Mouse (Mus musculus) liver, embryonic 14.5 days (tissue): ENCODE measurements around the gene Ppp2r5d. TPM values are rescaled to one million over a fixed set of nuclear protein-coding genes. Genes with fewer than 3 reads are reported as not detected.

Experiments
- ATAC-seq: fragments of 200-750 bp; cut with Nextera tagmentation; 2 replicates; pipeline ENCODE4 v1.8.0; 2017; ENCODE audit warnings: moderate number of reproducible peaks, mild to moderate bottlenecking, moderate library complexity; ENCODE audit not compliant: insufficient read depth
- DNase-seq, 3 experiments: peaks; one replicate each; pipeline ENCODE4 v3.0.0-alpha.2; 2012 to 2013; ENCODE audit warnings: low read depth in 3 of 3, low spot score in 3 of 3
- H3K27ac ChIP-seq: fragments of 300-500 bp; sonication (generic); 2 replicates; pipeline ENCODE4 v1.5.1; 2014; ENCODE audit warnings: moderate library complexity, mild to moderate bottlenecking, control low read depth, inconsistent platforms
- H3K27me3 ChIP-seq: fragments of 300-500 bp; sonication (generic); 2 replicates; pipeline ENCODE4 v1.6.1; 2014; ENCODE audit warnings: mild to moderate bottlenecking, low read length, moderate library complexity; ENCODE audit not compliant: control insufficient read depth, insufficient read depth
- H3K36me3 ChIP-seq: fragments of 300-500 bp; sonication (generic); replicated peaks from 2 replicates; pipeline ENCODE4 v1.6.1; 2014; ENCODE audit warnings: low read depth; ENCODE audit not compliant: control insufficient read depth, insufficient read depth
- H3K4me1 ChIP-seq, 2 experiments: fragments of 200-500 bp in 1 of 2; fragments of 300-500 bp in 1 of 2; sonication (generic) in 1 of 2; replicated peaks; 2 replicates each; pipeline ENCODE4 v1.6.1; 2012 to 2014; ENCODE audit warnings: antibody characterized with exemption in 1 of 2, inconsistent platforms in 1 of 2, low read length in 1 of 2; ENCODE audit not compliant: control insufficient read depth in 2 of 2, insufficient read depth in 2 of 2
- H3K4me2 ChIP-seq: fragments of 300-500 bp; sonication (generic); 2 replicates; pipeline ENCODE4 v1.6.1; 2014; ENCODE audit warnings: low read depth, mild to moderate bottlenecking, control low read depth, moderate library complexity
- H3K4me3 ChIP-seq, 2 experiments: fragments of 200-500 bp in 1 of 2; fragments of 300-500 bp in 1 of 2; sonication (generic) in 1 of 2; 2 replicates each; pipeline ENCODE4 v1.5.1; 2012 to 2014; ENCODE audit warnings: low read depth in 2 of 2, low read length in 2 of 2, mild to moderate bottlenecking in 2 of 2, control low read depth in 1 of 2, inconsistent platforms in 1 of 2, moderate library complexity in 1 of 2; ENCODE audit not compliant: insufficient read depth in 1 of 2
- H3K9ac ChIP-seq: fragments of 300-500 bp; sonication (generic); replicated peaks from 2 replicates; pipeline ENCODE4 v1.6.1; 2014; ENCODE audit warnings: mild to moderate bottlenecking, control low read depth, moderate library complexity
- H3K9me3 ChIP-seq: fragments of 300-500 bp; sonication (generic); 2 replicates; pipeline ENCODE4 v1.6.1; 2016; ENCODE audit warnings: low read length, mixed read lengths; ENCODE audit not compliant: control insufficient read depth
- CTCF ChIP-seq: IDR thresholded peaks from 2 replicates; pipeline ENCODE4 v1.5.1; 2016; ENCODE audit warnings: antibody characterized with exemption, low read depth, control low read depth
- EP300 ChIP-seq: IDR thresholded peaks from 2 replicates; pipeline ENCODE4 v1.6.1; 2016; ENCODE audit warnings: antibody characterized with exemption, low read depth
- WGBS: fragments of 180-500 bp; shearing (Covaris S2); extraction: QIAGEN DNeasy Blood & Tissue Kit; methylation state at CpG from one replicate; pipeline ENCODE4 v1.1.7; 2014; ENCODE audit not compliant: insufficient replicate concordance; 5-methylcytosine and 5-hydroxymethylcytosine counted together
- polyA plus RNA-seq, 2 experiments: library from polyadenylated mRNA; depleted of rRNA in 1 of 2; stranded (reverse) in 1 of 2; unstranded in 1 of 2; fragments of >200 nt; fragmentation: Nextera tagmentation in 1 of 2; extraction: Ambion mirVana in 1 of 2; gene quantifications; 2 replicates each; pipeline versions ENCODE4 v1.2.1 to v1.2.3; 2012 to 2014

The Ppp2r5d gene
- polyA plus RNA-seq, 2 experiments: 23.6 to 24.1 TPM

DNA sequence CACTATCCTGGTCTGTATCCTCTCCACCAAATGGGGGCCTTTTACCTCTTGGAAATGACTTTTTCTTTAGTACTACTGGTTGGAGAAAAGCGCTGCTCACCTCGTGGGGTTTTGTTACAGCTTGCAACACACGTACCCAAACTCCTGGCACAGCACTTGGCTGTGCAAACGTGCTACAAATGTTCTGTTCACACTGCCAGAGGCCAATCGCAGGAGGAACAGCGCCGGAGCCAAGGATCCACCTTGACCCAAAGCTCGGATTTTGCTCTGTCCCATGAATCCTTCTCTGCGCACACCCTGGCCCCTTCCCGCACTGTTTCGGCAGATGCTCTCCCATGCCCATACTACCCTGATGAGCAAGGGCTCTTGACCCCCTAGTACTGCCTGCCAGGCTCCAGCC lies 23.6 kb upstream of the Ppp2r5d start:
- H3K36me3 ChIP-seq: peaks cover 2% of the 10 kb centered on the region; the same call in 1 of the 2 replicates
- TF ChIP-seq CTCF (no peak), EP300 (no peak)
- H3K27me3 ChIP-seq: no peaks in the 10 kb centered on the region; the same call in 1 of the 2 replicates
- H3K4me3 ChIP-seq: peak overlapping the region in 1 of 2 experiments; percentile 1; a peak in 2 of 4 replicates
- H3K4me2 ChIP-seq: peak overlapping the region; percentile 26
- no peak for ATAC-seq
- 53% methylated on average over 11 of the region's 11 CpGs for WGBS
- no peak for DNase-seq
- H3K27ac ChIP-seq: no peak overlapping the region
- H3K9ac ChIP-seq: no peak overlapping the region
- no peaks in the 10 kb centered on the region for H3K4me1 ChIP-seq
- H3K9me3 ChIP-seq: no peaks in the 10 kb centered on the region

DNA sequence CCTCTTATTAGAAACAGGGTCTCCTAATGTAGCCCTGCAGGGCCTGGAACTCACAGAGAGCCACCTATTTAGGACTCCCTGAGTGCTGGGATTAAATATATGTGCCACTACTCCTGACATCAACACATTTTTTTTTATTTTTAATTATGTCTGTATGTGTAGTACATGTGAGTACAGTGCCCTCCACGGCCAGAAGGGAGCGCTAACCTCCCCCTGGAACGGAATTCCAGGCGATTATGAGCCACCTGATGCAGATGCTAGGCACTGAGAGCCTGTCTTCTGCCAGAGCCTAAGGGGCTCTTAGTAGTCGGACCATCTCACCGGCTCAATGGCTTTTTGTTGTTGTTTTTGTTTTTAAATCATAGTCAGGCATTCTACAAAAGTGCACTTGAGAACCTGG lies 23.1 kb upstream of the Ppp2r5d start:
- H3K4me1 ChIP-seq: no peaks in the 10 kb centered on the region
- H3K9ac ChIP-seq: no peak overlapping the region
- no peak overlapping the region for H3K27ac ChIP-seq
- no peak overlapping the region for H3K4me2 ChIP-seq
- 38% methylated on average over 6 of the region's 6 CpGs for WGBS
- no peaks in the 10 kb centered on the region for H3K9me3 ChIP-seq
- H3K36me3 ChIP-seq: peaks cover 2% of the 10 kb centered on the region; the same call in 1 of the 2 replicates
- no peak for DNase-seq
- TF ChIP-seq CTCF (peak; percentile 62), EP300 (no peak)
- no peaks in the 10 kb centered on the region; the same call in 1 of the 2 replicates for H3K27me3 ChIP-seq
- H3K4me3 ChIP-seq: no peak overlapping the region
- ATAC-seq: no peak

DNA sequence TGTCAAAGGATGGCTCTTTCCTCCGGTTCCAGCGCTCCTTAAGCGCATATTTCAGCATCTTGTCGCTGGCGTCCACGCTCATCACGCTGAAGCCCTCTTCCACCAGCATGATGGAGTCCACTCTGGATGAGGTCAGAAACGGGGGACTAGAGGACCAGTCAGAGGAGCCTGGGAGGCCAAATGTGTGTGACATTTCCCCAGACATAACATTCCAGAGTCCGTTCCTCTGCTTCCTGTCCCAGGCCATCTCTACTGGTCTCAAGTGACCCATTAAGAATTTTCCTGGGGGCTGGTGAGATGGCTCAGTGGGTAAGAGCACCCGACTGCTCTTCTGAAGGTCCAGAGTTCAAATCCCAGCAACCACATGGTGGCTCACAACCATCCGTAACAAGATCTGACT lies 22.4 kb upstream of the Ppp2r5d start:
- no peak overlapping the region for H3K27ac ChIP-seq
- no peaks in the 10 kb centered on the region for H3K9me3 ChIP-seq
- no peak overlapping the region for H3K4me3 ChIP-seq
- no peak for ATAC-seq
- H3K9ac ChIP-seq: no peak overlapping the region
- H3K36me3 ChIP-seq: peaks cover 2% of the 10 kb centered on the region; the same call in 1 of the 2 replicates
- TF ChIP-seq EP300 (no peak), CTCF (no peak)
- WGBS: 80% methylated on average over 11 of the region's 11 CpGs
- H3K4me2 ChIP-seq: no peak overlapping the region
- no peaks in the 10 kb centered on the region; the same call in 1 of the 2 replicates for H3K27me3 ChIP-seq
- no peak for DNase-seq
- H3K4me1 ChIP-seq: no peaks in the 10 kb centered on the region

DNA sequence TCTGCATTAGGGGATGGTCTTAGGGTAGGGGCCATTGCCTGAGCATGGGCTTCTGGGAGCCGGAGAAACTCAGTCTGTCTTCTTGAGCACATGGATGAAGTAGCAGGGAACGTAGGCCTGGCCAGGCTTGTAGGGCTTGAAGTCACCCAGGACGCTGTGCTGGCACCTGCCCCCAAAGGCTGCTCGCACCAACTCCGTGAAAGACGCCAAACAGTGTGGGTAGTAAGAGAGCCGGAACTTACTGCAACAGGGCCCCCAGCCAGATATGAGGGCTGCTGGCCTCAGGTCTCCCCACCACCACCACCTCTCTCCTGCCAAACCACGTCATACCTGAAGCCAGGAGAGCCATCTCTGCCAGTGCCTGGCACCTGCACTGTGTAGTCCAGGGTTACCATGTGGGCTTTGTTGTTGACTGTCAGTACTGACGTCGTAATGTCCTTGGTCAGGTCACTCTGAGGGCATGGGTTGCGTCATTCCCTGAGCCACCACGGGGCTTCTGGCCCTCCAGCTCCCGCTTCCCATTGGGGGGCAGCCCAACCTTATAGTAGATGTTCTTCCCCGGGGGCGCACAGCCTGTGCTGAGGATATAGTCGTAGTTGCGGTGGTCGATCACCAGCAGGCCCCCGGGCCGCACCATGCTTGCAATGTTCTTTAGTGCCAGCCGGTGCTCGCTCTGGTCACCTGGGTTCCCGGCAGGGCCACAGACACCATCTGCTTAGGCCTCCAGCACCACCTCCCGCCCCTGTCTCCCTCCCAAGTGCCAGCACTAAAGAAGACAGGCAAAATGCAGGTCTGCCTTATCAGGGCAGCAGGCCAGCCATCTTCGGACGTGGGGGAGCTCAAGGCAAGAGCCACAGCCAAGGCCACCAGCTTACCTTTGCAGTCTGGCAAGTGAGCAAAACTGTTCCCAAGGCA lies 21.1 kb upstream of the Ppp2r5d start:
- no peak for TF ChIP-seq CTCF
- no peak for TF ChIP-seq EP300
- WGBS: 76% methylated on average over 26 of the region's 26 CpGs
- Histone ChIP-seq H3K36me3 (peaks cover 2% of the 10 kb centered on the region; the same call in 1 of the 2 replicates), H3K4me1 (no peaks in the 10 kb centered on the region), H3K4me2 (no peak overlapping the region), H3K27ac (no peak overlapping the region), H3K27me3 (no peaks in the 10 kb centered on the region; the same call in 1 of the 2 replicates), H3K9me3 (no peaks in the 10 kb centered on the region), H3K4me3 (no peak overlapping the region), H3K9ac (no peak overlapping the region)
- no peak for ATAC-seq
- DNase-seq: no peak

DNA sequence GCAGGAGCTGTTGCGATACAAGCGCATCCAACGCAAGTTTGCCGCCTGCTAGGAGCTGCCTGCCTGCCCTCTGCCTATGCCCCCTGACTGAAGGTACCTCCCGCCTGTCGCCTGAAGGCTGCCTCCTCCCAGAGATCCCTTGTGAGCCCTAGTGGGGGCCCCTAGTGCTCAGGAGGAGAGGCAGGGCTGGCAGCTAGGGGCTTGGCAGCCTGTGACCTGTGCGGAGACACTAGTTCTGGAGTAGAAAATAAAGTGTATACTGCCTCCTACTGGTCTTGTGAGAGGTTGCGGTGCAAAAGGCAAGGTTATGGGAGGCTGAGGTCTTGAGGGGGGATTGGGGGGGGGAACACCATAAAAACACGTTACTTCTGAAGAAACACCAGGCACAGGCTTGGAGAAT lies 20.4 kb upstream of the Ppp2r5d start:
- Histone ChIP-seq H3K4me1 (no peaks in the 10 kb centered on the region), H3K4me2 (no peak overlapping the region), H3K27ac (no peak overlapping the region), H3K27me3 (no peaks in the 10 kb centered on the region; the same call in 1 of the 2 replicates), H3K4me3 (no peak overlapping the region), H3K9me3 (no peaks in the 10 kb centered on the region), H3K36me3 (peaks cover 2% of the 10 kb centered on the region; the same call in 1 of the 2 replicates), H3K9ac (no peak overlapping the region)
- no peak for TF ChIP-seq EP300
- peak; percentile 76 for TF ChIP-seq CTCF
- DNase-seq: no peak
- 69% methylated on average over 9 of the region's 9 CpGs for WGBS
- ATAC-seq: no peak
